Mouse (Mus musculus): ENCODE measurements at regions not wholly inside any gene's neighbourhood (a gene's known extent, or its start where the extent isn't known, plus 50 kb on each side); places are given as distances from the start of the nearest gene placed in this dataset.
A peak's percentile ranks its signal among the peaks of the same experiment; 100 is the strongest.

DNA sequence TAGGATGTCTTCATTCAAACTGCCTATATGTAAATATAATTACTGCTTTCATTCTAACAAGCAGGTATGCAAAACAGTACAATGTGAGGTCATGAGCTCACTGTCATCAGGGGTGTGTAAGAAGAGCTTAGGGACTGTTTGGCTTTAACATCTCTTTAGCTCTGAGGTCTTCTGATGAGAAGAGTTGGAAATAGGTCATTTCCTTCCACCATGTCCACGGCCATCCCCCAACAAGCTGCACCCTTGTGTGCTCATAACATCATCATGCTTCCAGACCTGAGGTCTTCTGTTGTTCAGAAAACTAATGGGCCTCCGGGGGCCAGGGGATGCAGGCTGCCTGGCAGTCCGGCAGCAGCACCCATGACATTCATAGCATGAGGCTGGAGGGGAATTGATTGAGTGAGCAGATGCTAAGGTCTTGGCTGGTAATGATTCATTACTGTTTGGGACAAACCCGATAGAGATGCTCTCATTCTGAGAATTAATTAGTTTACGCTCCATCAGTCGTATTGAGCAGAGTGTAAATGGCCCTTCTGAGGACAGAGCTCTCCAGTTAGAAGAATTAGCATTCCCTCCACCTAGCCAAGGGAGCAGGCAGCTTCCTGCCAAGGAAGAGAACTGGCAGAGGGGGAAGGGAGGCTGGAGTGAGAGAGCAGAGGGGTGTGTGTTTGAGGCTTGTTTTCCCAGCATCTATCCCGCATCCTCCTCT, 64.0 kb downstream of the Rps24 start:
- DNase-seq (ENCODE audit: low spot score in 2 of 2), result peak; percentile 10 to 23
- intact Hi-C loops (cut with DNase I), result no loop called here

DNA sequence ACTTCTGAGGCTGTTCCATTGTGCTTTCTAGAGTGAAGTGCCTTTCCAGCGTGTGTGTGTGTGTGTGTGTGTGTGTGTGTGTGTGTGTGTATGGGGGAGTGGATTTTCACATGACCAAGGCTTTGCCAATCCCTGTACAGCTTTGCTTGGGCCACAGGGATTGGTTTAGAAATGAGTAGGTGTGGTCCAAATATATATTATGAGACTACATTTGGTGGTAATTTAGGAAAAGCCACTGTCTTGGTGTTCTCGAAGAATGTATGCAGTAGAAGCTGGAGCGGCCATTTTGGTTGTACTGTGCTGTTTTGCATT, 64.5 kb downstream of the Rps24 start:
- DNase-seq (ENCODE audit: low spot score in 2 of 2), result no peak
- intact Hi-C loops (cut with DNase I), result no loop called here

DNA sequence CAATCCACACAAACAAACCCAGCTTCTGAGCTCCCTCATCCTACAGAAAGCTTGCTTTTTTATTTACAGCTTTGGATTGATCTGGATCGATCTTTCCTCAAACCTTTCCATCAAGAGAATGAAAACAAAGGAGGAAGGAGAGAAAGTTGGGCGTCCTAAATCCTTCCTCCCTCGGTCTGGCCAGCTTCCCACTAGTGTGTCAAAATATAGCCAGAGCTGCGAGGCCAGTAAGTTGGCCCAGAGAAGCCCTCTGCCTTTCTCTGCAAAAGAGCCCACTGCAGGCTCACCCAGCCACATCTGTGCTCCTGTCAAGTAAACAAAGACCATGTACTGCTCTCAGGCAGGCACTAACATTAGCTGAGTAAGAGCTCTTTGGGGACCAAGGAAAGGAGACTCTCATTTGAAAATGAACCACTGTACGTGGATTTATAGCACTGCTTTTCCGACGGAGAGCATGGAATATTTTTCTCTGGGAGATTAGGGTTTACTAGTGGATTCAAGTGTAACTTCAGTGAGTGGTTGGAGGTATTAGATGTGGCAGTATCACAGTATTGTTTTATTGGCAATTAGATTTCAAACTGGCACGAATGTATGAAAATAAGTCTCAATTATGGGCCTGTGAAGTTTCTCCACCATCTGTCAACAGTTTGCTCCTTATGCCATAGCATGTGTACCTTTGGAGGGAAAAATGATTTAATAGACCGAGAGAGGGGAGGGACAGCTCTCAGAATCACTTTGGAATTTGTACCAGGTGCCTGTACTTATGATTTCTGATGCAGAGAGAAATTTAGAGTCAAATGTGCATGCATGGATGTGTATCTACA, 78.1 kb downstream of the Rps24 start:
- no peak for DNase-seq (ENCODE audit: low spot score in 2 of 2)
- intact Hi-C loops (cut with DNase I), result no loop called here

DNA sequence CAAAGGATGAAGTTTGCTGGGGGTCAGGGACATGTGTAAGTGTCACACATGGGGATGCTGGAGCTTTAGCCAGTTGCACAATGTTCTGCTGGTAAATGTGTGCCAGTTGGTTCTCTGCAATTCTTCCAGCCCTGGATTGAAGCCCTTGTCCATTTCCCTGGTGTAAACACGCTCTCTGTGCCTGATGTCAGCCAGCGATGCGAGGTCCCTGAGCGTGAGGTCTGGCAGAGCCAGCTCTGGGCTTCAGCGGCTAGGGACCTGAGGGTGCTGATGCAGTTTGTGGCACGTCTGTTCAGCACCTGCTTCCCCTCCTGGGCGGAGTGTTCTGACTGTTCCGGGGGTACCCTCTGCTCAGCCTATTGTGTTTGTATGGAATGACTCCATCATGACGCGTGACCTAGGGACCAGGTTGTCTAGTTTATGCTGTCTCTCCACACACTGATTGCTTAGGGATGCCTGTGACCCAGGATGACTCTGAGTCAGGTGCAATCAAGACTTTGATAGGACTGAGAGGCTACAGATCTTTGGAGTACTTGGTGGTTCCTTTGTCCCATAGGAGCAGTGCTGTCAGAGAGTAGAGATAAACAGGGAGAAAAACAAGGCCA, 78.9 kb downstream of the Rps24 start:
- no peak for DNase-seq (ENCODE audit: low spot score in 2 of 2)
- intact Hi-C loops (cut with DNase I), result no loop called here

DNA sequence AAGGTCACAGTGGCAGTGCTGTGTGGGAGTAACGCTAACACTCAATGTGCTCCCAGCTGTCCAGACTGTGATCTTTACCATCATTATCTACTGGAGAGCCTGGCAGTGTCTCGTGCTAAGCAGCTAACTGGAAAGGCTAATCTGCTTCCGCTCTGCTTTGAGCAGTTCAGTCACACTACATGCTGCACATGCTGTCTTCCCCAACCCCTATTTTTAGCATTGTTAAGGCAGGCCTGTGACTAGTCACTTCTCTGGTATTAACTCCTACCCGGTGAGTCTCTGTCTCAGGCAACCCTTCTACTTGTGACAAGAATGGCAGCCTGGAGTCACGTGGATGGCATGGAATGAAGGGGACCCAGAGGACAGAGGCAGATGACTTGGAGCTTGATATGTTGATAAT, 88.2 kb downstream of the Rps24 start:
- intact Hi-C loops (cut with DNase I), result no loop called here
- peak in 1 of 2 experiments; percentile 15 for DNase-seq (ENCODE audit: low spot score in 2 of 2)

DNA sequence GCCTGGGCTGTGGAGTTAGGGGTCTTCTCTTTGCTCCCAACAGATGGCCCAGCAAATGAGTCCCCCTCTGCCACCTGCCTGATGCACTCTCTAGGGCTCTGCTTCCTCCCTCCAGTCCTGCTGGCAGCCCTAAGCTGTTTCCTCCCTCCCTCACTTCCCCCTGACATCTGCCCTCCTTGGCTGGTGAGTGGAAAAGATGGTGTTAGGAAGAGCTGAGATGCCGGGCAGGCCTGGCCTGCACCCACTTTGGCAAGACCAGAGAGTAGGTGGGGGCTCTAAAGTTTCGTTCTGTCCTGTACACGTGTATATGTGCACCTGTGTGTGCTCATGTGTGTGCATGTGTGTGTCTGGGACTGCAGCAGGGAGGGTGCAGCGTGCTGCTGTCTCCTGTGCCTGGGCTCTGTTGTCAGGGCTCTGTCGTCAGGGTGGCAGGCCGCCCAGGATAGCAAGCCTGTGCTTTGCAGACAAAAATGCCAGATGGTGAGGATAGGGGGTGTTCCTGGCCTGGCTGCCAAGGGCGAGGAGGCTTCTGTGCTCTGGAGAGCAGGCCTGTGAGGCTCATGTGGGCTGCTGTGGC, 91.7 kb downstream of the Rps24 start:
- intact Hi-C loops (cut with DNase I), result loop anchor here (2.0 kb wide), 1 partner anchor 40 kb away; no protein-coding TSS in a partner anchor
- DNase-seq (ENCODE audit: low spot score in 2 of 2), result peak; percentile 89 to 92

DNA sequence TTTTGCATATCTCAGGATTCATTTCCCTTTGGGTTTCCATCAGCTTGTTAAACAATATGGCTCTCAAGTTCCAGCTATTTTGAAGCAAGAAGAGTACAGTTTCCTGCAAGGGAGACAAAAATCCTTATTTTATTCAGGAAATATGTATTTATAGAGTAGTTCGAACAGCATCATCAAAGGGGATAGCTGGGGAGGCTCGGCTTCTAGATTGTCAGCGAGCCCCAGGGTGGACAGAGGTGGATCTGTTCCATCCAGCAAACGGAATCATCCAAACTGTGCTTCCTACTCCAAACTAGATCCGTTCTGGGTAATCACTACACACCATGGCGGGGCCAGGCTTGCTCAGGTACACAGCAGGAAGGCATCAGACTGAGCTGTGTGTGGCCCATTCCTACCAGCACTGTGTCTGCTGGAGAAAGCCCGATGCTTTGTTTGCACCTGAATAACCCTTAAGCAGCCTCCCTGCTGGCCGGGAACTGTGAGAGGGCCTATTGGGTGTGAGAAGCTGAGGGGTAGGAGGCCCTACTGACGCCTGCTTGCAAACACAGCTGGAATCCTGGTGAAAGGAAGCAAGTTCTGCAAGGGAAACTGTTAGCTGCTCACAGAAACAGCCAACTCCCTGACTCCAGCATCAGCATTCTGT, 92.3 kb downstream of the Rps24 start:
- DNase-seq (ENCODE audit: low spot score in 2 of 2), result peak; percentile 42 to 43
- intact Hi-C loops (cut with DNase I), result loop anchor here (2.0 kb wide), 1 partner anchor 40 kb away; no protein-coding TSS in a partner anchor

DNA sequence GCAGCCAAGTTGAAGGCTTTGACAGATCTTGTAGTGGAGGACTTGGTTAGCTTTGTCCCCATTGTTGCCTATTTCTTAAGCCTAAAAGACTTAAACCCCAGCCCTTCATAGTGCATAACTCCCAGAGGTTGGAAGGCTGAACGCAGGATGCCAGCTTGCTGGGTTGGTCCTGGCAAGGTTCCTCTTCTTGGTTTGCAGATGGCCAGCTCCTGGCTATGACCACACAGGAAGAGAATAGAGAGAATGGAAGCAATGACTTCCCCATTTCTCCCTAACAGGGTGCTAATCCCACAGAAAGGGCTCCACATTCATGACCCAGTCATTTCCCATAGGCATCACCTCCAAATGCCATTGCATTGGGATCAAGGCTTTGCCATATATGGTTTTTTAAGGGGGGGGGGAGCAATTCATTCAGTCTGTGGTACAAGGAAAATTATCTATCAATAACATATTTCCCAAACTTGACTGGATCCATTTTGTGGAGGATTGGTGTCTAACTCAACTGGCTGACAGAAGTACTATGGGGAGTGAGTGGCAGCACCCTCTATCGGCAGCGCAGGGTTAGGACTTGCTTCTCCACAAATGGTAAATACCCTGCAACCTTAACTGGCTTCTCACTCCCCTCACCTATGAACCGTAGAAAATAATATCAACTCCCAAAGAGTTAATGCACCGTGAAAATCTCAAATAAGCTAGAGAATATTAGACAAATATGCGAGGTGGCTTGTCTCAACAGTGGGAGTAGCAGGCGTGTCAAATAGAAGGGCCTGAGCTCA, 99.4 kb downstream of the Rps24 start:
- intact Hi-C loops (cut with DNase I), result no loop called here
- DNase-seq (ENCODE audit: low spot score in 2 of 2), result no peak

DNA sequence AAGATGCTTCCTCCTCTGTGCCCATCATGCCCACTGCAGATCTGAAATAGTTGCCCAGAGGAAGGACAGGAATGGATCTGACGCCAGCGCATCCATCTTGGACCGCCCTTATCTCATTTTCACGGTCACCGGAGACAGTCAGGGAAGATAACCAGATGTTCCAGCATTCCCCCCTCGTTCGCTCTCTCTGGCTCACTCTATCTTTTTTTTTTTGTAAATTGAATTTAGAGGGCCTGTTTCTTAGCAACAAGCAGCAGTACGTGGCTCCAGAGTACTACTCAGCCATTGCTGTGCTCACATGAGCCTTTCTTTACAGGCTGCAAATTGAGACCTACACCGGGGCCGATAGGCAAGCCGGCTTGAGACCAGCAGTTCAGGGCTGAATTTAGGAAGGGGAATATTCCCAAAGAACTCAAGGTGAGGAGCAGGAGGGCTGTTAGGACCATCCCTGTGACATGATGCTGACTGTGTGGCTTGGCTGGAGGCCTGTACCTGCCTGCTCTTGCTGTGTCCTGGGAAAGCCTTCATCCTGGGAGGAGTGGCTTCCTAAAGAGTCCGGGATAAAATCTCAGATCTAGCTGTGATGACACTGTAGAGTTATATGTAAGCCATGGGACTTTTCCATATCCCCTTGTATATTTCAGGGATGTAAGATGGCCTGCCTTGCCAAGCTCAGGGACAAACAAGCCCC, 100.2 kb downstream of the Rps24 start:
- intact Hi-C loops (cut with DNase I), result no loop called here
- peak; percentile 23 to 30 for DNase-seq (ENCODE audit: low spot score in 2 of 2)

DNA sequence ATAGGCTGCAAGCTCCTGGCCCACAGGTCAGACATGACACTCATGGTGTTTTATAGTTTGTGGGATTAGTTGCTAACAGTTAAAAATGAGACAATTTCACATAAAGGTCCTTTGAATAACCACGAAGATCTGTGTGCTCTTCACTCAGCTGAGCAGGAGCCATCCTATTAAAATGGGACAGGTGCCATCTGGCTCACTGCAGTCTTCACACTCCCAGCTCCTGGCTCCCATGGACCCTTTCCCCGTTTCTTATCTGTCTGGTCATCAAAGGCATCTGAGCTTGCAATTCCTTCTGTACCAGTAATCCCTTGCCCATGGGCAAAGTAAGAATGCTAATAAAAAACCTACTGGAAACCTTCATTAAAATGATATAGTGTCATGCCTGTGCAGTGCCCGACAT, 101.1 kb downstream of the Rps24 start:
- intact Hi-C loops (cut with DNase I), result no loop called here
- no peak for DNase-seq (ENCODE audit: low spot score in 2 of 2)

DNA sequence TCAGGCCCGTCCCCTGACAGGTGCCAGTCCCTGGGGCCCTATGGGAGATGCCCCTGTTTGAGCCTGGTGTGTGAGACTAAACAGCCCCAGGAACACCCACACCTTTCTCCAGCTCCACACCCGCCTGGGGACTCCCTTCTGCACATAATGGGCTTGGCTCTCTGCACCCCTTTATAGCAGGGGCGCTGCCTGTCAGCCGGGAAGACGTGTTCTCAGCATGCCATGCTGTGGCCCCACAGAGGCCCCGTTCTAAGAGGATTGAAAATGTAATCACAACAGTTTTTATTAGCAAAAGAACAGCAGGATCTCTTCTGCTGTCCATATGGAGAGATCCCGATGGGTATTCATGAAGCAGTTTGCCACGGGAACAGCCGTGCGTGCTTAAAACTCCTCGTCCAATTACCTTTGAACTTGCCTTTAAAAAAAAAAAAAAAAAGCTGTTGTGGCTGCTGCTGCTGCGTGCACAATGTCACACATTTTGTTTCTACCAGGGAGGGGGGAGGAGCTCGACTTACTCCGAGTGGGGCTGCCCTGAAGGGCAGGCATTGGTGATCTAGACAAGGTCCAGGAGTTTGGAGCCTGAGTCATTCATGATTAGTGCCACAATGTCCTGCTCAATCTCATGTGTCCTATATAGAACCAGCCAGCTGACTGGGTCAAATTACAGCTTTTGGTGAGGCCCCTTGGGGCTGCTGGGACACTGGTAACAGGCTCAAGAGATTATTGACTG, 119.7 kb downstream of the Rps24 start:
- intact Hi-C loops (cut with DNase I), result no loop called here
- no peak for DNase-seq (ENCODE audit: low spot score in 2 of 2)

DNA sequence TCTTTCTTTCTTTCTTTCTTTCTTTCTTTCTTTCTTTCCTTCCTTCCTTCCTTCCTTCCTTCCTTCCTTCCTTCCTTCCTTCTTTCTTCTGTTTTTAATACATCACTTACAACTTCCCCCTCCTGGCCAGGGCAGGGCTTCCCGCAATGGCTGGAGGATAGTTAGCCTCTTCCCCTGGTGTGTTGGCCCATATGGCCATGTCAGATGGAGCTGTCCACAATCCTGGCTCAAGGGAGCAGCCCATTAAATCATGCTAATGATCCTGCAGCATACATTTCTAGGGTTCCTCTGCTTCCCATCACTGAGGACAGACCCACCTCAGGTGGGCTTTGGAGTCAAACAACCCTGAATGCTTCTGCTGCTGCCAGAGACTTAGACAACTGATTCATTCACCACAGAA, 121.4 kb downstream of the Rps24 start:
- intact Hi-C loops (cut with DNase I), result no loop called here
- DNase-seq (ENCODE audit: low spot score in 2 of 2), result no peak

DNA sequence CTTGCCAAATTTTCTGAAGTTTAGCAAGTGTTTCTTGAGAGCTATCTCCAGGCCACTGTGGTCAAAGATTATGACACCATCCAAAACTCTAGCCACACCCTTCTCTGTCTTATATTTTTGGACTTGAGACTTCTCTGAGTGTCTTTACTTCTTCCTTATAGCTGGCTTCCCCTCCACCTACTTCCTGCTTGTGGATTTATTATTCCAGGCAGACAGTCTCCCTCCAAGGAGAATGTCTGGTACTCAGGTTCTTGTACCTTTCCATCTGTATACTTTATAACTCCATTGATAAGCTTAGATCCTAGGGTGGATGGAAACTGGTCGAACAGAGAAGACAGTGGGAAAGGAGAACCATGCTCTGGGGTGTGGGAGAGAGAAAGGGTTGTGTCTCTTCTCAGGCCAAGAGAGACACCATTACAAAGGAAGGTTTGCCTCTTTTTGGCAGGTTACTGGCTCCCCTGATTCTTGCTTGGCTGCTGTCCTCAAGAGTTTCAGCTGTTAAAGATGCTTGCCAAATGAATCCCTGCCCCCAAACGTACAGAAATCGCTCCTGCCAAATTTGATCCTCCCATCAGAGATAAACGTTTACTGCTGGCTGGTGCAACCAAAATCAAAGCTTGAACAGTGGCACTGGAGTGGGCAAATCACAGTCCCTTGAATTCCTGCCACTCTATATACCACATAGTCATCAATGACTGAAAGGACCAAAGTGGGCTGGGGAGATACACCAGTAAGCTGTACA, 125.5 kb downstream of the Rps24 start:
- no peak for DNase-seq (ENCODE audit: low spot score in 2 of 2)
- intact Hi-C loops (cut with DNase I), result no loop called here

DNA sequence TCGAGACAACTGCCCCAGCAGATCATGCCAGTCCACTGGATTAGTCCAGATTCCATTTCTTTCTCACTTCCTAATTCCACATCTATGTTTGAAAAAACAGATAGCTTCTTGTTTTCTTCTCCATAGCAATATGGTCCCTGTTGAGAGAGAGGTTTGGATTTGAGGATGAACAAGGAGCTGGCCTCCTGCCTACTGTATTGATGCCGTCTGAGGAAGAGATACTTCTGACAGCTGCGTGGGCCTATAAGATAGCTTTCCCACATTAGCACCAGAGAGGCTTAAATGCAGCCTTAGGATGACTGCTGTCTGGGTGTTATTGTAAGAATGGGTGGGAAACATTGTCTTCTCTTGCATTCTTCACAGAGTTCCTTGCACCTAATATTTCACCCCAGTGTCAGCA, 128.9 kb downstream of the Rps24 start:
- intact Hi-C loops (cut with DNase I), result no loop called here

DNA sequence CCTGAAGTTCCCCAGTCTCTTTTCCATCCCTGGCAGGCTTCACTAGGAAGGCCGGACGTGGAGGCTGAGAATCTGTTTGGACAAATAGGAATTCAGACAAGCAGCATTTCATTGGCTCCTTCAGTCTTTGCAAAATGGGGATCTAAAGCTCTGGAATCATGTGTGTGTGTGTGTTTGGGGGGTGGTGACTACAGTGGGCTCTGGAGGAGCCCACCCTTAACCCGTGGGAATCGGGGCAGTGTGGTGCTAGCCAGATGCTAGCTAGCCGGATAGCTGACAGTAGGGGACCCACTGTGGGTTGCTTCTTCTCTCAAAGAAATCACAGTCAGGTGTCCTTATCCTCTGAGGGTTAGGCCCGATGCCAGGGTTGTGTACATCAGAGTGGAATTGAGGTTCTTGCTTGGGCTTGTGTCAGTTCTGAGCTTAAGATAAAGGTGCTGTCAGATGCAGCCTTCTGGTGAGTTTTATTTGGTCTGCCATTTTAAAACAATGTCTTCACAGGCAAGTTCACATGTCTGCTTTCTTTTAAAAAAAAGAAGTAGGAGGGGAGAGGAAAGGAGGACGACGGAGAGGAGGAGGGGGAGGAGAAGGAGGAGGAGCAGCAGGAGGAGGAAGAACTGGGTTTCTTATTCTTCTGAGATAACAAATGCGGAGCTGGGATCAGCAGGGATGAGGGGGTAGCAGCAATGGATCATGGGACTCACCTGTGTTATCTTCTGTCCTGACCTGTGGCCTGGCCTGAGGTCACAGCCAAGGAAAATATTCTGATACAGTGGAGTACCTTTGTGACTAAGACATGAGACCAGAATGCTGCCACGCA, 129.6 kb downstream of the Rps24 start:
- intact Hi-C loops (cut with DNase I), result no loop called here
- DNase-seq (ENCODE audit: low spot score in 2 of 2), result no peak

More for the DNA sequence above, 128.9 kb downstream of the Rps24 start:
- no peak for DNase-seq (ENCODE audit: low spot score in 2 of 2)

DNA sequence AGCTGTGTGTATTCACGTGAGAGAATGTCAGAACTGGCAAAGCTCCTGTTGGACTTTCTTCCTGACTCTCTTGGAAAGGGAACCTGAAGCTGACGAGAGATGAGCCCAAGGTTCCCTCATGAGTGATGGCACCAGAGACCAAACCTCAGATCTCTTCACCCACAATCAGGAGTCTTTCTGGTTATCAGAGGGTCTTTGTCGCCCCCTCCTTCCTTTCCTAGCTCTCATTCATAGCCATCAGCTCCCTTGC, 130.1 kb downstream of the Rps24 start:
- intact Hi-C loops (cut with DNase I), result no loop called here

DNA sequence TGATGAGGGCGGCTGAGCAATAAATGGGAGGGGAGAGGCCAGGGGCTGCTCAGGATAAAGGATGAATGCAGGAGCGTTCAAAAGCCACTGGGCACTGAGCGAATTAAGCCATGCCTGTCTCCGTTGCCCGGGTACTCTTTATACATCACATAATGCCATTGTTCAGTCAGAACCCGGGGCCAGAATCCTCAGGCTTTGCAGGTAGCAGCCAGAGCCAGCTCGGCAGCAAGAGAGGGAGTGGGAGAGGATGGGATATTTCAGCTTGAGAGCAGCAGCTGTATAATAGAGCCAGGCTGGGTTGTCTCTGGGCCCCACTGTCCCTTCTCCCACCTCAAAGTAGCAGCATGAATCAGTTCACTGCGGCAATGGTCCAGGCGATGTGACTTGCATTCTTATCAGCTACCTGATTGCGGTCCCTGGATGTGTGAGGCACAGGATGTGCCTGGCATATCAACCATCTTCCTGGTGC, 130.5 kb downstream of the Rps24 start:
- peak; percentile 55 to 66 for DNase-seq (ENCODE audit: low spot score in 2 of 2)
- intact Hi-C loops (cut with DNase I), result no loop called here

More for the DNA sequence above, 130.1 kb downstream of the Rps24 start:
- peak in 1 of 2 experiments; percentile 11 for DNase-seq (ENCODE audit: low spot score in 2 of 2)
